Mouse (Mus musculus) neural tube, embryonic 10.5 days (tissue): ENCODE measurements around the gene Sox2.

Experiments
- DNase-seq: peaks from one replicate; pipeline ENCODE4 v3.0.0-alpha.2; 2017; ENCODE audit warnings: low spot score; ENCODE audit errors: extremely low spot score

Gene Sox2

GRCm38 (mm10) chr3:34658966-34659535, 8.8 kb downstream of the Sox2 start:
- peak; percentile 27 for DNase-seq

DNA sequence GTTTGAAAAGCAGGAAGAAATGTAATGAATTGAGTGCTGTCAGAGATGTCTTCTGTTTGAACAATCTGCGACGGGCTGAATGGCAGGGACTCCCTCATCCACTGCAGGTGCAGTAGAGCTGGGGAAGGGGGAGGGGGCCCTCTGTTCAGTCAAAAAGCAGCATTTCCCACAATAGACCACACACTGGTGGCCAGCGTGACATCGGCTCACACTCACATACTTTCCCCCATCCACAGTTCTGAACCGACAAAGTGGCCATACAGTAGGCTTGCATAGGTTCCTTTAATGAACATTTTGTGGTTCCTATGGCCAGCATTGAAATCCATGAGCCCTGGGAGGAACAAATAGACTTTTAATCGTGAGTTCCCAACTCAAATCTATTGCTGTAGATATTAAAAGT, 9.7 kb downstream of the Sox2 start:
- DNase-seq, result peak; percentile 59

DNA sequence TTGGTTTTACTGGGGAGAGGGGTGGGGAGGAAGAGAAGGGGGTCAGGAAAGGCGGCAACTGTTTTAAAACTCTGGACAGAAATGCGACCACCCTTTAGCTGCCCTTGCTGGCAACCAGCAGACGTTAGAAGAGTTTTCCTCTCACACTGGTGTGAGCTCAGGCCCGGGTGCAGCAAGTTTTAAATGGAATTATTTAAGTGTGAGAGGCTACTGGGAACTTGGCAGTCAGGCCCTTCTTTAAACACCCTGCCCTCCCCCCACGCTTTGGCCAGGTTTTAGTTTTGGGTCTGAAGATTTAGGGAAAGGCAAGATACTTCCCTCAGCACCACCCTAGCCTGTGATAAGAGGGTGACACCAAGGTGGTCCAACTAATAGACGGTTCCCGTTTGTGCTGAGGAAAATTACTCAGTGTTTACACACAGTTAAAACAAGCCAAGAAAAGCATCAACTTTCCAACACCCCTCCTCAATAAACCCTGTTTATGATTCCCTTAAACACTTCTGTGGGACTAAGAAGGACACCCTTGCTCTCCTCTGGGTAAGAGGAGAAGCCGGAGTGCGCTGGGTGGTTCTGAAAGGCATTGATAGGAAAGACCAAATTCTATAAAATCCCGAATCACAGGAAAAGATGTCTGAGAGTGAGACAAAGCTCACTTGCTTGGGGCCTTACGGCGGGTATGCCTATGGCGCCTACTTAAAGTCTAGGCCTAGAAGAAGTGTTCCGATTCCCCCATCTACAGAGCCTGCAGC, 10.5 kb downstream of the Sox2 start:
- DNase-seq, result peak; percentile 42

DNA sequence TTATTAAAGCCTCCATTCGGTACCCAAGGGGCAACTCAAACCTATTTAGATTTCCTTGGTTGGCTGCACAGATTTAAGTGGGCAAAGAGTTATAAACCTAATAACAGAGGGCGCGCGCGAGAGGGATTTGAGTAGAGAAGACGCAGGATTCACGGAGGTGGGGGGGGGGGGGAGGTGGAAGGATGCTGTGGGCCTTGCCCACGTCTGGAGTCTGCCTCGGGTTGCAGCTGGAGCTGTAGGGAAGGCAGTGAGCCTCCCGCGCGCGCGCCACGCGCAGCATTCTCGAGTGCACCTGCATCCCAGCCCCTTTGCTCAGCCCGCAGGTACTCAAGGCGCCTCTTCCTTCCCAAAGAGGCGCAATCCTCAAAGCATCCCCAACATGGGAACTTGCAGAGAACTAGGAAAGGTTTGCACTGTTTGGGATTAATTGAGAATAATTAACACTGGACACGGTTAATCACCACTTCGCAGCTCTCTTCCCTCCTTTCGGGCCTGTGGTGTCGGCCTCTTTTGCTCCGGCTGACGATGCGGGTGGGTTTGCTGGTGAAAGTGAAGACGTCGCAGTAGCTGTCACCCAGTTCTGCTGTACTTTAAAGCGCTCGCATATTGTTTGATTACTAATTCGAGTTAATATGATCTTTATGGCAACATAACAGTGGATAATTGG, 11.3 kb downstream of the Sox2 start:
- peak; percentile 63 for DNase-seq

GRCm38 (mm10) chr3:34662008-34662711, 12.0 kb downstream of the Sox2 start:
- peak; percentile 61 for DNase-seq

GRCm38 (mm10) chr3:34662712-34663655, 12.8 kb downstream of the Sox2 start:
- peak; percentile 78 for DNase-seq

GRCm38 (mm10) chr3:34663701-34664635, 13.8 kb downstream of the Sox2 start:
- peak; percentile 71 for DNase-seq

DNA sequence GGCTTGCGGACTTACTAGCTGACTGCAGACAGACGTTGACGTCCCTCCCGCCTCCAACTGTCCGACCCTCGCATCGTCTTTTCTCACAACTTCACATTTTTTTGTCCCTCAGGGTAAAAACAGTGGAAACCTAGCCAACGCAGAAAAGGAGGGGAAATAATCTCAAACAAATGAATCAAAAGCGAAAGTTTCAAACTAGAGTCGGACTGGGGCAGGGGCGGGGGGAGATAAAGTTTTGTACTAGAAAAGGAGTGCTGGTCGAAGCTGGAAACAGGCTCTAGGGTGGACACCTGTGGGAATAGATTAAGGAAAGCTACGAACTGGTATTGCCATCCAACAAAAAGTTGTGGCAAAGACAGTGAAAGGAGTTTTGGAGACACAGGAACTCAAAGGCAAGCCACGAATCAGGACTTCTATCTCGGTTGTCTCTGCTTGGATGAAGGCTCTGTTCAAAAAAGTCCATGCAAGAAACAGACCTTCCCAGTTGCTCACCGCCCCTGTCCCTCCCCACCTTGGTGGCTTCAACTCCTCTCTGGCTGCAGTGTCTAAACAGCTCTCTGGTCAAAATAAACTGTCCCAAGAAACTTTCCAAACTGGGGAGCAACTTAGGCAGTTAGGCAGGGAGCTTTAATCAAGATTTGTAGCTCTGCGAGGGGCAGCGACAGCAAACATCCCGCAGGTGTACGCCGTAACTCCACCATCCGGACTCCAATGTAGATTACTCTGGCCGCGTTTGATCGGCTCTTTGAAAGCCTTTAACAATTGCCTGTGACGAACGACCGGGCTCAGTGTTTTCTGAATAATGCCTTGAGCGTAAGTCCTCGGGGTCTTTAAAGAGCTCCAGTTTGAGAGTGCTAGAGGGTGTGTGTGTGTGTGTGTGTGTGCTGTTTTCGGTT, 14.7 kb downstream of the Sox2 start:
- DNase-seq, result peak; percentile 63

DNA sequence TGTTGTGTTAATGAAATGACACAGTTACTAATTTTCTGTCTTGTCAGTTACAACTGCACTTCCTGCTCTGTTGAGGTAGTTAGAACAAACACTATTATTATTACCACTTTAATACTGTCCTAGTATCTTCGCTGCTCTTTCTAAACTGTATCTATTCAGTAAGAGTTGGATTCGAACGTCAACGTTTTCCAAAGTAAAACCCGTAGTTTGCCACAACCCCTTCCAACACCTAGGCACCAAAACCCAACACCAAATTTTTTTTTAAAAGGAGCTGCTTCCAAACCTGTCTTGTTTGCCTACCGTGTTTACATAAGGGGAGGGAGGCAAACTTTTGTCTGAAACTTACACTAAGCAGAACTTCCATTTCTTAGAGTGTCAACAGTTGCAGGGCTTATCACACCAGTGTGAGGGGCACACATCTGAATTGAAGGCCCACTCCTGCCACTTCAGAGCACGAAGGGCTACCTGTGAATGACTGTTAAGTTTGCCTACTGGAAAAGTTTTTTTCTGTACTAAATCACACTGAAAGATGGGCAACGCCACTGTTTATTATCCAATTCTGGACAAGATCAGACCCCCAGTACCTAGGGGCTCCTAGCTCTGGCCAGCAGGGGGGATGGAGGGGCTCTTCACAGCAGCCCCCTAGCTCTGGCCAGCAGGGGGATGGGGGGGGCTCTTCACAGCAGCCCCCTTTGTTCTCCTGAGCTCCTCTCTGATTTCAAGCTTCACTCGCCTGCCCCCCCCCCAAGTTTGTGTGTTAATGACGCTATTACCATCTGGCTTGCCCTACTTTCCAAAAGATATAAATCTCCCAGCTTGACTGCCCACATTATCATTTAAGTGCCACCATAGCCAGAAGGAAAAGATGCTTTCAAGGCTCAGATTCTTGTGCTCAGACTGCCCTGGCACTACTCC, 15.8 kb downstream of the Sox2 start:
- DNase-seq, result peak; percentile 52

- DNase-seq, result no peak
Observed at GRCm38 (mm10) chr3:34667180-34667579, 17.0 kb downstream of the Sox2 start.

GRCm38 (mm10) chr3:34667881-34668817, 17.9 kb downstream of the Sox2 start:
- DNase-seq, result peak; percentile 46

DNA sequence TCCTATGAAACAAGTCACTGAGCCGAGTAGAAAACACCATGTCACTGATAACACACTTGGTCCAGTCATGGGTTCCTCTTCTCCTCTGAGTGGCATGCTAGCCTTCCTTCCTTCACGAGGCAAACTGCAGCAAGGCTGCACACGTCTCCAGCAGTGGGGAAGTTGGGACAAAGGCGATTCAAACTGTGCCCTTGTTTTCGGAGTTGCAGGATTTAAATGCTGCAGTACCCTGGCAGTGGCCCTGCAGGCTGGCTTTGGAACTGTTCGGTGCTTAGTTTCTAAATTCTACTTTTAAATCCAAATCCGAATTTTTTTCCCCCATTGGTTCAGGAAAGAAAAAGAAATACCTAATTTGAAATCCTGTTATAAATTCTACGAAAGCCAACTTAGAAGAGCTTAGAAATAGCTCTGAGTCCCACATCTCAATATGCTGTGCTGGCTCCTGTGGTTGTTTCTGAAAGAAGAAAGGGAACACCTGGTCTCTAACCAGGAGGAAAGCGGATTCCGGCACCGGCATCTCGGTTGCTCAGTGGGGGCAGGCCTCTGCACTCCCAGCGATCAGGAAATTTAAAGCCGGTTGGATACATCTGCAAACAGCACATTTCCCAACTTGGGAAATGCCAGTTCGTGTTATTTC, 20.9 kb downstream of the Sox2 start:
- no peak for DNase-seq

DNA sequence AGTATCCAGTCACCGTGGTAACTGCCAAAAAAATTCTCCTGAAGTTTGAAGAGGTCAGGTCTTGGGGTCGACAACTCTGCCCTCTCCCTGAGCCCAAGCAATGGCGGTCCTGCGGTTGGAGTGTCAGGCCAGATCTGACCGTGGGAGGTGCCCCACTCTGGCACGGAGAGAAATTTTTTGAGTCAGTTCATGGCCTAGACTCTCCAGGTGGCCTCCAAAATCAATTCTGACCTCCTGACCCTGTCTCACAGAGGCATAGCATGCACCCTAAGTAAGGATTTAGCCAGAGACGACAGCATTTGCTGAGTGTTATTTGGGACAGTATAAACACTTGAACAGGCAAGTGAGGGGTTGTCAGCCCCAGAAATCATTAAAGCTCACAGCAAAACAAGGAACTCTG, 28.6 kb downstream of the Sox2 start:
- DNase-seq, result peak; percentile 43

GRCm38 (mm10) chr3:34679439-34679838, 29.2 kb downstream of the Sox2 start:
- no peak for DNase-seq

DNA sequence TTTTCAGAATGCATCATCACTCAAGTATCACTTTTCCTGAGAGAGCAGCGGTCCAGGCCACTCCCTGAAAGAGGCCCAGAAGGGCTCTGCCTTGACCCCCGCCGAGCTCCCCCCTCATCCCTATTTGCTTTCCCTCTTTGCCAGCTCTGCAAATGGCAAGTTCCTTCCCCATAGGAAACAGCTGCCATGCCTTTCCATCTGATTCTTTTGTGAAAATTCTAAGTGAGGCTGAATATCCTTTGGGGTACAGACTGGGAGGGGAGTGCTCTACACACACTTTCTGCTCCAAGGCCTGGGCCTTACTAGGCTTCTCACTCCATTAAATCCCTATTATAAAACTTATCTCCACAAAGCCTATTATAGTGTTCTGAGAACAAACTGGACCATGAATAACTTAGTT, 29.7 kb downstream of the Sox2 start:
- DNase-seq, result no peak

DNA sequence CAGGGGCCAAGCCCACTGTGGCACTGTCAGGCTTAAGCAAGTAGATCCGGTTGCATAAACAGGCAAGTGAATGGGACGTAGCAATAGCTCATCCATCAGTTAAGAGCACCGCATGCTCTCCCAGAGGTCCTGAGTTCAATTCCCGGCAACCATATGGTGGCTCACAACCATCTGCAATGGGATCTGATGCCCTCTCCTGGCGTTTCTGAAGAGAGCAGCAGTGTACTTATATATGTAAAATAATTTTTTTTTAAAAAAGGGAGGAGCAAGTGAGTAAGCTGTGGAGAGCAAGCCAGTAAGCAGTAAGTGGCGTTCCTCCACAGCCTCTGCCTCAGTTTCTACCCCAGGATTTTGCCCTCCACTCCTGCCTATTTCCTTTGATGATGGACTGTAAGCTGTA, 37.9 kb downstream of the Sox2 start:
- DNase-seq, result no peak
